Mouse (Mus musculus) megakaryocyte, embryonic 14.5 days (primary cell): ENCODE measurements around the gene Gmds.

Source experiments
- FLI1 ChIP-seq: IDR thresholded peaks from 2 replicates; pipeline ENCODE4 v1.6.1; 2012; ENCODE audit warnings: low read length, inconsistent platforms, mixed read lengths
- GATA1 ChIP-seq: IDR thresholded peaks from 3 replicates; pipeline ENCODE4 v1.6.1; 2012; ENCODE audit warnings: mixed read lengths, low read length, inconsistent platforms, borderline replicate concordance

DNA sequence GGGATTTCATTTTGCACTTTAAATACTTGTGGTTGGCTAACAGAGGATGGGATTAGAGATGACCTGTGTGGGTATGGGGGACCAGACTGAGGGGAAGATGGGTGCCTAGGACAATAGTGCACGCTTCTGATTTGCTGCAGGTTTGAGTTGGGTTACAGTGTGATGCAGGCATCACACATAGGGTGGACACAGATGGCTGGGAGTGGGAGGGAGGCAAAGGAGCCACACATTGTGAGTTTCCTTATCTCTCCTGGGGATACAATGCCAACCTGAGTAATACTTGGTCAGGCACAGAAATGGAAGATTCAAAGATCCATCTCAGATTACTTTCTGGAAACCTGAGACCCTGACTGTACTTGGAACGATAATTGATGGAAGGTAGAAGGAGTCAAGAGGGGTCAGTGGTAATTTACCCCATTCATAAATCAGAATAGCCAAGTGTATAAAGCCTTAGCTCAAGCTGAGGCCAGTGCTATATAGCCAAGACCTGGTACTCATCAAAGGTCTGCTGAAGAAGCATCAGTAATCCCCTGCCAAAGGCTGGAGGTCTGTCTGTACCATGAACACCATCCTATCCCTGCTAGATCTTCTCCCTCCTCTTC, 445.5 kb downstream of the Gmds start:
- TF ChIP-seq GATA1 (no peak), FLI1 (no peak)
